Mouse (Mus musculus) megakaryocyte, embryonic 14.5 days (primary cell): Measurements from ENCODE around the gene Ccdc8.

Experiments used
- FLI1 ChIP-seq: IDR thresholded peaks from 2 replicates; pipeline ENCODE4 v1.6.1; 2012; ENCODE audit warnings: low read length, inconsistent platforms, mixed read lengths
- GATA1 ChIP-seq: IDR thresholded peaks from 3 replicates; pipeline ENCODE4 v1.6.1; 2012; ENCODE audit warnings: mixed read lengths, low read length, inconsistent platforms, borderline replicate concordance

GRCm38 (mm10) chr7:16942861-16943260 is 49.6 kb upstream of the Ccdc8 start:
- TF ChIP-seq GATA1 (no peak), FLI1 (no peak)
